Mouse (Mus musculus) embryonic facial prominence, embryonic 11.5 days (tissue): Measurements from ENCODE around the gene Irgm1. TPM values are rescaled to one million over a fixed set of nuclear protein-coding genes. Genes with fewer than 3 reads are reported as not detected.

ENCODE experiments used
- ATAC-seq: fragments of 200-750 bp; cut with Nextera tagmentation; replicated peaks from 2 replicates; pipeline ENCODE4 v1.8.0; 2017; ENCODE audit warnings: low read depth; ENCODE audit not compliant: insufficient number of reproducible peaks, low FRiP score, low TSS enrichment
- DNase-seq: peaks from one replicate; pipeline ENCODE4 v3.0.0-alpha.2; 2015; ENCODE audit warnings: low spot score
- H3K27ac ChIP-seq: fragments of 300-500 bp; sonication (generic); replicated peaks from 2 replicates; pipeline ENCODE4 v1.5.1; 2014; ENCODE audit warnings: mild to moderate bottlenecking, low read depth, low read length, control low read depth
- H3K27me3 ChIP-seq: fragments of 300-500 bp; sonication (generic); 2 replicates; pipeline ENCODE4 v1.6.1; 2014; ENCODE audit warnings: mild to moderate bottlenecking, low read length, moderate library complexity, mixed read lengths; ENCODE audit not compliant: control insufficient read depth, insufficient read depth
- H3K36me3 ChIP-seq: fragments of 300-500 bp; sonication (generic); replicated peaks from 2 replicates; pipeline ENCODE4 v1.6.1; 2014; ENCODE audit warnings: low read depth, mild to moderate bottlenecking, low read length, moderate library complexity, mixed read lengths; ENCODE audit not compliant: control insufficient read depth, insufficient read depth
- H3K4me1 ChIP-seq: fragments of 300-500 bp; sonication (generic); 2 replicates; pipeline ENCODE4 v1.6.1; 2014; ENCODE audit warnings: low read length, mixed read lengths; ENCODE audit not compliant: control insufficient read depth, insufficient read depth
- H3K4me2 ChIP-seq: fragments of 300-500 bp; sonication (generic); 2 replicates; pipeline ENCODE4 v1.6.1; 2014; ENCODE audit warnings: low read depth, mild to moderate bottlenecking, control low read depth, low read length, moderate library complexity
- H3K4me3 ChIP-seq: fragments of 300-500 bp; sonication (generic); 2 replicates; pipeline ENCODE4 v1.5.1; 2014; ENCODE audit warnings: low read depth, low read length, control low read depth
- H3K9ac ChIP-seq: fragments of 300-500 bp; sonication (generic); replicated peaks from 2 replicates; pipeline ENCODE4 v1.6.1; 2014; ENCODE audit warnings: mild to moderate bottlenecking, control low read depth, low read length
- H3K9me3 ChIP-seq: fragments of 300-500 bp; sonication (generic); replicated peaks from 2 replicates; pipeline ENCODE4 v1.6.1; 2016; ENCODE audit warnings: mild to moderate bottlenecking, low read length, inconsistent platforms, mixed read lengths; ENCODE audit not compliant: control insufficient read depth
- WGBS: fragments of 180-500 bp; shearing (Covaris S2); extraction: QIAGEN DNeasy Blood & Tissue Kit; methylation state at CpG from one replicate; pipeline ENCODE4 v1.1.7; 2014; 5-methylcytosine and 5-hydroxymethylcytosine counted together
- polyA plus RNA-seq: library from polyadenylated mRNA; unstranded; fragments of >200 nt; fragmentation: Nextera tagmentation; extraction: Ambion mirVana; gene quantifications from 2 replicates; pipeline ENCODE4 v1.2.1, GENCODE M21; 2014

Irgm1 gene
- polyA plus RNA-seq, 1 experiment from 2014 or later = 2.8 TPM

DNA sequence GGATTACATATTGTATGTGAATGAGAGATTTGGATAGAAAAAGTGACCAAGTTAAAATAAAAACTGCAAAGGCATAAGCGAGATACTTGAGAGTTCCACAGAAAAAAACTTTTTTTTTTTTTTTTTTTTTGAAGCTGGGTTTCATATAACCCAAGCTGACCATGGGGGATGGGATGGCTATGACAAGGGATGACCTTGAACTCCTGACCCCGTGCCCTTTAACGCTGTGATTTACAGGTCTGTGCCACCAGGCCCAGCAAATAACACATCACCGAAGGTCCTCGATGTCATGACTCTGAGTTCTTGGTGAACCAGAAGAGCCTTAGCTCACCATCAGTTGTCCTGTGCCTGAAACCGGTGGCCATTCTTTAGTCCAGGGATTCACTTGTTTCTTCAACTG lies 35.6 kb downstream of the Irgm1 start:
- Histone ChIP-seq H3K27ac (no peak overlapping the region), H3K27me3 (no peaks in the 10 kb centered on the region), H3K36me3 (no peaks in the 10 kb centered on the region), H3K4me1 (no peaks in the 10 kb centered on the region; the same call in 1 of the 2 replicates), H3K4me2 (no peak overlapping the region), H3K9me3 (no peaks in the 10 kb centered on the region), H3K9ac (no peak overlapping the region), H3K4me3 (no peak overlapping the region)
- DNase-seq (no peak), ATAC-seq (no peak)
- 64% methylated on average over 6 of the region's 6 CpGs for WGBS

DNA sequence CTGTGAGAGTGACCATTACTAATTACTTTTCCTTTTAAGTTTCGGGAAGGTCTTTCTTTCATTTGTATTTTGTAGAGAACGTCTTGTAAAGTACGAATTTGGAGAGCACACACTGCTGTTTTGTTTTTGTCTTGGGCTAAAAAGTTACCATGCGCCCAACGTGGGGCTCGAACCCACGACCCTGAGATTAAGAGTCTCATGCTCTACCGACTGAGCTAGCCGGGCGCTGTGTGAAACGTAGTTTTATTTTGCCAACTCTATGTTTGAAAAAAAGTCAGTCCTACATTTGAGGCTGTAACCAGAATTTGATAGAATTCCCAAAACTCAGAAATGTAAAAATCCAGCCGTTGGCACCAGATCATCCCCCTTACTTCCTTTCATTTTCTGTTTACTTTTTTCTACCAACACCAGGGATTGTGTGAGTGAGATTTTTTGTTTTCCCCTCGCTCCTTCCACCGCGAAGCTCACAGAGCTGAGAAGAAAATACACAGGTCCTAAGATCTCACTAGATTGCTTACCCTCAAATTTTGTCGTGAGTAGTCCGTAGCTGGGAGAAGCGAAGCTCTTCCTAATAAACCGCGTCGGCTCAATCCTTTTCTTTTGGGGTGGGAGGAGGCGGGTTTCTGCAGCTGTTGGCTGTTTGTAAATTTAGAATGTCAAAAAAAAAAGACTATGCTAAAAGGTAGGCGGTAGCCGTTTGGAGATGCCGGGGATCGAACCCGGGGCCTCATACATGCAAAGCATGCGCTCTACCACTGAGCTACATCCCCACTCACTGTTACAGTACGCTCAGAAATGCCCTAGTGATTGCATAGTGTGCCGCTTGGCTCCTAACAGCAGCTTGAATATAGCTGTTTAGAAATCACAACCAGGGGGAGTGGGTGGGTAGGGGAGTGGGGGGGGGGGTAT lies 37.5 kb downstream of the Irgm1 start:
- Histone ChIP-seq H3K27ac (no peak overlapping the region), H3K9me3 (no peaks in the 10 kb centered on the region), H3K4me2 (peak overlapping the region; percentile 59), H3K36me3 (no peaks in the 10 kb centered on the region), H3K27me3 (no peaks in the 10 kb centered on the region), H3K9ac (peak overlapping the region; percentile 28; the same call in 1 of the 2 replicates), H3K4me1 (no peaks in the 10 kb centered on the region; the same call in 1 of the 2 replicates), H3K4me3 (peak overlapping the region; percentile 55)
- ATAC-seq = peak; percentile 88
- under 1% methylated on average over 30 of the region's 30 CpGs for WGBS
- DNase-seq = peak; percentile 92

DNA sequence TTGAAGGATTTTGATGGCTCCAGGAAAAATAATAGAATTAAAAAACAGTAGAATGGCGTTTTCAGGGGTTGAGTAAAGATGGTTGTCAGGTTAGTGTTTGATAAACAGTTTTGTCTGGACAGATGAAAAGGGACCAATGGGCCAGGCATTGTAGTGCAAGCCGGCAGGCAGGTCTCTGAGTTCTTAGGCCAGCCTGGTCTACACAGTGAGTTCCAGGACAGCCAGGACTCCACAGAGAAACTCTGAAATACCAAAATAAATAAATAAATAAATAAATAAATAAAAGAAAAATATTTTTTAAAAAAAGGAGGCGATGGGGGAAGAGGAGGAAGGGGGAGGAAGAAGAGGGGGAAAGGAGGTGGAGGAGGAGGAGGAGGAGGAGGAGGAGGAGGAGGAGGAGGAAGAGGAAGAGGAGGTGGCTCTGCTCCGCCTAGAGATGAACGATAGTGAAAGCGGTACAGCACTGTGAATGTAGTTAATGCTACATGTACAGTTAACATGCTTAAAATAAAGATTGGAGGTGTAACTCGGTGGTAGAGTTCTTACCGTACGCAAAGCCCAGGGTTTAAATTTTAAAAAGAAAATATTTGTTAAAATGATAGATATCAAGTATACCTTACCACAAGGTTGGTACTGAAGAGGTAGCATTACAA lies 38.3 kb downstream of the Irgm1 start:
- Histone ChIP-seq H3K27ac (no peak overlapping the region), H3K27me3 (no peaks in the 10 kb centered on the region), H3K9me3 (no peaks in the 10 kb centered on the region), H3K4me2 (no peak overlapping the region; the same call in 1 of the 2 replicates), H3K4me3 (peak overlapping the region; percentile 16; the same call in 1 of the 2 replicates), H3K36me3 (no peaks in the 10 kb centered on the region), H3K9ac (no peak overlapping the region), H3K4me1 (no peaks in the 10 kb centered on the region)
- 40% methylated on average over 8 of the region's 9 CpGs for WGBS
- ATAC-seq (no peak), DNase-seq (no peak)

DNA sequence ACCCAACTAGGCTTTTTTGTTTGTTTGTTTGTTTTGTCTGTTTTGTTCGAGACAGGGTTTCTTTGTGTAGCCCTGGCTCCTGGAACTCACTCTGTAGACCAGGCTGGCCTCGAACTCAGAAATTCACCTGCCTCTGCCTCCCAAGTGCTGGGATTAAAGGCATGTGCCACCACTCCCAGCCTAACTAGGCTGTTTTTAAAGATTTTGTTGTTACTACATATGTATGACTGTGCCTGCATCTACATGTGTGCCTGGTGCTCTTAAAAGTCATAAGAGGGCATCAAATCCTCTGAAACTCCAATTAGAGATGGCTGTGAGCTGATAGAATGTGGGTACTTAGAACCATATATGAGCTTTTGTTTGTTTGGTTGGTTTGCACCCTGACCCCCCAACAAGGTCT lies 40.2 kb downstream of the Irgm1 start:
- Histone ChIP-seq H3K4me2 (no peak overlapping the region), H3K27me3 (no peaks in the 10 kb centered on the region), H3K4me3 (no peak overlapping the region), H3K9ac (no peak overlapping the region), H3K9me3 (no peaks in the 10 kb centered on the region), H3K36me3 (no peaks in the 10 kb centered on the region), H3K27ac (no peak overlapping the region), H3K4me1 (no peaks in the 10 kb centered on the region)
- WGBS = 65% methylated on average over 2 of the region's 2 CpGs
- ATAC-seq = no peak
- DNase-seq = no peak

DNA sequence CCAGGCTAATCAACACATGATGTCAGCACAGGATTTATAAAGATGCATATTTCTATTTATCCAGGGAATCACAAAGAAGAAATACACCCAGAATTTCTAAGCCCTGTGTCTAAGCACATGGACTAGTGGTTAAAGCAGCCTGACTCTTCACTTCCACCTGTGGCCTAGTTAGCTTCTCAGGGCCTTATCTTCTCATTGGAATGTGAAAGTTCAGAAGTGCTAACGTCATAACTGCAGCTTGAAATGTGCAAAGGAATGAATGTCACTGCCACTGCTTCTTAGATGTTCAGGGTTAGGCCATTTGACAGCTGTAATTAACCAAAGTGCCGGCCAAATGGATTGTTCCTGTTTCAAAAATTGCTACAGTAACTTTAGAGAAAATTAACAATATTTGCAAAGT lies 41.2 kb downstream of the Irgm1 start:
- ATAC-seq (no peak), DNase-seq (no peak)
- H3K4me3 ChIP-seq = no peak overlapping the region
- H3K9ac ChIP-seq = no peak overlapping the region
- no peaks in the 10 kb centered on the region for H3K36me3 ChIP-seq
- 73% methylated on average over 2 of the region's 2 CpGs for WGBS
- no peak overlapping the region for H3K27ac ChIP-seq
- no peak overlapping the region for H3K4me2 ChIP-seq
- no peaks in the 10 kb centered on the region for H3K27me3 ChIP-seq
- no peaks in the 10 kb centered on the region for H3K4me1 ChIP-seq
- H3K9me3 ChIP-seq = no peaks in the 10 kb centered on the region

DNA sequence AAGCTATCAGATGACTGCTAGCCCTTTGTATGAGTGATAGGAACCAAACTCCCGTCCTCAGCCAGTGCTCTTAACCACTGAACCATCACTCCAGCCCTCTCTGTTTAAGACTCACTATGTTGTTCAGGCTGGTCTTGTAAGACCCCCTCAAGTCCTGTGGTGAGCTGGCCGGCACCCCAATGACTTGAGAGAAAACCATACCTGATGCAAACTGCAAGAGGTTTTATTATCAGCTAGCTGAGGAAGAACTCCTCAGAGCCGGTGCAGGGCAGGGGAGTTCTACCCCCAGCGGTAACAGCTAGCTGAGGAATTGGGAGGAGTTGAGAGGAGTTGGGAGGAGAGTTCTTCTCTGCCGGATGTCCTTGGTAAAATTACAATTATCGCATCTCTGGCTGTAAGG lies 43.6 kb downstream of the Irgm1 start:
- Histone ChIP-seq H3K4me3 (no peak overlapping the region), H3K9me3 (no peaks in the 10 kb centered on the region)
- WGBS = 63% methylated on average over 6 of the region's 6 CpGs

DNA sequence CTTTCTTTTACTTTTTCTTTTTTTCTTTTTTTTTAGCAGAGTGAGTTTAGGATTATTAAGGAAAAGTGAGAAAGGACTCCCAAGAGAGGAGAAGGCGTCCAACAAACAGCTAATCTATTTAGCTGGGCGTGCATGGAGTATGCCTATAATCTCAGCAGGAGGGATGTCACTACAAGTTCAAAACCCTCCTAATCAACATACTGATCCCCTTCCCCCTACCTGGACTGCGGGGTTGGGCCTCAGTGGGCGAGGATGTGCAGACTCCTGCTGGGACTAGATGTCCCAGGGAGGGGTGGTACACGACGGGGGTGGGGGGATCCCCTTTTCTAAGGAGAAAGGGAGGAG lies 44.8 kb downstream of the Irgm1 start:
- ATAC-seq (peak; percentile 16; the same call in 1 of the 2 replicates), DNase-seq (peak; percentile 60)
- Histone ChIP-seq H3K4me2 (peak overlapping the region; percentile 43), H3K4me1 (no peaks in the 10 kb centered on the region), H3K9ac (peak overlapping the region; percentile 37; the same call in 1 of the 2 replicates), H3K9me3 (no peaks in the 10 kb centered on the region), H3K27me3 (peaks cover 8% of the 10 kb centered on the region), H3K4me3 (peak overlapping the region; percentile 40), H3K27ac (no peak overlapping the region), H3K36me3 (no peaks in the 10 kb centered on the region)
- 0% methylated on average over 6 of the region's 6 CpGs for WGBS

More for the DNA sequence above, 43.6 kb downstream of the Irgm1 start:
- peaks cover 8% of the 10 kb centered on the region for H3K27me3 ChIP-seq
- no peak for ATAC-seq
- H3K27ac ChIP-seq = no peak overlapping the region
- no peaks in the 10 kb centered on the region for H3K36me3 ChIP-seq
- H3K4me2 ChIP-seq = no peak overlapping the region
- DNase-seq = no peak
- no peak overlapping the region for H3K9ac ChIP-seq
- no peaks in the 10 kb centered on the region for H3K4me1 ChIP-seq
